Mouse (Mus musculus): ENCODE measurements around the gene Gm8265. TPM values are rescaled to one million over a fixed set of nuclear protein-coding genes. Genes with fewer than 3 reads are reported as not detected.

Gm8265 gene
- polyA plus RNA-seq (2017; shearing (Covaris generic)), result not detected

GRCm38 (mm10) chr14:5632928-5633327 lies at the start of gene Gm8265:
Gene Gm8265 (minus strand): TSS chr14:5633028.

Other genes with a start within 250 kb of the Gm8265 start
- not detected for gene Gm3500, start 244.0 kb downstream of the Gm8265 start, polyA plus RNA-seq (2017; shearing (Covaris generic))
- gene Gm3194, start 177.6 kb downstream of the Gm8265 start, polyA plus RNA-seq (2017; shearing (Covaris generic)), result not detected
- gene Gm8246, start 155.2 kb downstream of the Gm8265 start, polyA plus RNA-seq (2017; shearing (Covaris generic)), result not detected
- not detected for gene Gm3187, start 148.8 kb downstream of the Gm8265 start, polyA plus RNA-seq (2017; shearing (Covaris generic))
- not detected for gene Gm3488, start 131.4 kb downstream of the Gm8265 start, polyA plus RNA-seq (2017; shearing (Covaris generic))
- gene Gm3532, start 94.5 kb downstream of the Gm8265 start, polyA plus RNA-seq (2017; shearing (Covaris generic)), result 0.25 TPM
- not detected for gene Gm9603, start 54.4 kb upstream of the Gm8265 start, polyA plus RNA-seq (2017; shearing (Covaris generic))
- gene Gm3373, start 108.5 kb upstream of the Gm8265 start, polyA plus RNA-seq (2017; shearing (Covaris generic)), result not detected
- not detected for gene Gm3383, start 175.0 kb upstream of the Gm8265 start, polyA plus RNA-seq (2017; shearing (Covaris generic))
- not detected for gene Gm3424, start 197.3 kb upstream of the Gm8265 start, polyA plus RNA-seq (2017; shearing (Covaris generic))
- gene Gm8237, start 247.4 kb upstream of the Gm8265 start, polyA plus RNA-seq (2017; shearing (Covaris generic)), result not detected

Measured in naive thymus-derived CD4-positive, alpha-beta T cell, adult 5 months (primary cell).